Mouse (Mus musculus) kidney, adult 11 months (tissue): ENCODE data around the gene Tbc1d5.

ENCODE experiments used
- DNase-seq: peaks from one replicate; pipeline ENCODE4 v3.0.0; 2022

Tbc1d5 gene

GRCm38 (mm10) chr17:51040861-51041260 lies 138.3 kb downstream of the Tbc1d5 start:
- no peak for DNase-seq

- DNase-seq = no peak
These were observed 155.9 kb downstream of the Tbc1d5 start for GRCm38 (mm10) chr17:51023227-51023626.

- DNase-seq = no peak
These were observed 162.8 kb downstream of the Tbc1d5 start for GRCm38 (mm10) chr17:51016384-51016783.

- no peak for DNase-seq
These were observed 165.2 kb downstream of the Tbc1d5 start for GRCm38 (mm10) chr17:51013908-51014307.

GRCm38 (mm10) chr17:51003179-51003578 lies 176.0 kb downstream of the Tbc1d5 start:
- DNase-seq = no peak

GRCm38 (mm10) chr17:50998216-50998615 lies 180.9 kb downstream of the Tbc1d5 start:
- no peak for DNase-seq

GRCm38 (mm10) chr17:50993294-50993993 lies 185.7 kb downstream of the Tbc1d5 start:
- no peak for DNase-seq

GRCm38 (mm10) chr17:50990770-50991405 lies 188.3 kb downstream of the Tbc1d5 start:
- DNase-seq = no peak

- DNase-seq = no peak
These were observed 191.2 kb downstream of the Tbc1d5 start for GRCm38 (mm10) chr17:50987935-50988334.

GRCm38 (mm10) chr17:50981933-50982332 lies 197.2 kb downstream of the Tbc1d5 start:
- no peak for DNase-seq

- DNase-seq = no peak
These were observed 207.0 kb downstream of the Tbc1d5 start for GRCm38 (mm10) chr17:50972142-50972541.

GRCm38 (mm10) chr17:50966147-50966546 lies 213.0 kb downstream of the Tbc1d5 start:
- no peak for DNase-seq

- DNase-seq = no peak
These were observed 224.8 kb downstream of the Tbc1d5 start for GRCm38 (mm10) chr17:50954313-50954712.

GRCm38 (mm10) chr17:50922308-50922707 lies 256.8 kb downstream of the Tbc1d5 start:
- no peak for DNase-seq

GRCm38 (mm10) chr17:50915216-50915615 lies 263.9 kb downstream of the Tbc1d5 start:
- no peak for DNase-seq

- DNase-seq = no peak
These were observed 270.4 kb downstream of the Tbc1d5 start for GRCm38 (mm10) chr17:50908568-50909335.

- no peak for DNase-seq
These were observed 271.0 kb downstream of the Tbc1d5 start for GRCm38 (mm10) chr17:50908160-50908559.

- DNase-seq = no peak
These were observed 272.5 kb downstream of the Tbc1d5 start for GRCm38 (mm10) chr17:50906630-50907029.

GRCm38 (mm10) chr17:50904463-50904862 lies 274.7 kb downstream of the Tbc1d5 start:
- DNase-seq = no peak

GRCm38 (mm10) chr17:50897867-50898266 lies 281.3 kb downstream of the Tbc1d5 start:
- no peak for DNase-seq

- no peak for DNase-seq
These were observed 289.7 kb downstream of the Tbc1d5 start for GRCm38 (mm10) chr17:50889475-50889874.

GRCm38 (mm10) chr17:50879910-50880309 lies 299.2 kb downstream of the Tbc1d5 start:
- no peak for DNase-seq

- no peak for DNase-seq
These were observed 302.7 kb downstream of the Tbc1d5 start for GRCm38 (mm10) chr17:50876451-50876850.

GRCm38 (mm10) chr17:50874067-50874466 lies 305.1 kb downstream of the Tbc1d5 start:
- no peak for DNase-seq
